Mouse (Mus musculus) G1E (cell line): ENCODE measurements at regions not wholly inside any gene's neighbourhood (a gene's known extent, or its start where the extent isn't known, plus 50 kb on each side); places are given as distances from the start of the nearest gene placed in this dataset.

Experiments used
- ATAC-seq: 2 replicates; pipeline ENCODE4 v1.8.0; 2016; ENCODE audit warnings: mild to moderate bottlenecking; ENCODE audit not compliant: insufficient number of reproducible peaks, poor library complexity, low FRiP score, severe bottlenecking; ENCODE audit errors: extremely low read depth
- DNase-seq: peaks from one replicate; pipeline ENCODE4 v3.0.0; 2012; ENCODE audit warnings: low spot score
- H3K27me3 ChIP-seq: 2 replicates; pipeline ENCODE4 v1.6.1; 2012; ENCODE audit warnings: mild to moderate bottlenecking, low read length, inconsistent platforms; ENCODE audit not compliant: insufficient read depth
- H3K36me3 ChIP-seq: replicated peaks from 2 replicates; pipeline ENCODE3; 2012; ENCODE audit warnings: mild to moderate bottlenecking, inconsistent platforms
- H3K4me1 ChIP-seq: 2 replicates; pipeline ENCODE4 v1.6.1; 2012; ENCODE audit warnings: low read depth, low read length, inconsistent platforms, mixed read lengths; ENCODE audit not compliant: insufficient read depth
- H3K4me3 ChIP-seq: 2 replicates; pipeline ENCODE4 v1.5.1; 2012; ENCODE audit warnings: low read depth, mild to moderate bottlenecking, inconsistent platforms, low read length, moderate library complexity, mixed read lengths
- H3K9me3 ChIP-seq: replicated peaks from 2 replicates; pipeline ENCODE4 v1.6.1; 2012; ENCODE audit warnings: inconsistent platforms
- CTCF ChIP-seq: IDR thresholded peaks from 2 replicates; pipeline ENCODE4 v1.5.1; 2012; ENCODE audit warnings: low read depth, low read length, inconsistent platforms, mixed read lengths
- GATA1 ChIP-seq: IDR thresholded peaks from 2 replicates; pipeline ENCODE4 v1.6.1; 2012; ENCODE audit warnings: borderline replicate concordance, low read length, inconsistent platforms, mixed read lengths
- GATA2 ChIP-seq: IDR thresholded peaks from 2 replicates; pipeline ENCODE4 v1.6.1; 2012; ENCODE audit warnings: low read depth, low read length, inconsistent platforms, borderline replicate concordance
- POLR2AphosphoS5 ChIP-seq: IDR thresholded peaks from 2 replicates; pipeline ENCODE4 v1.6.1; 2012; ENCODE audit warnings: low read depth, low read length, inconsistent platforms; ENCODE audit not compliant: insufficient replicate concordance
- TAL1 ChIP-seq: conservative IDR thresholded peaks from 2 replicates; pipeline ENCODE4 v1.6.1; 2012; ENCODE audit warnings: low read depth, low read length, inconsistent platforms, mixed read lengths

DNA sequence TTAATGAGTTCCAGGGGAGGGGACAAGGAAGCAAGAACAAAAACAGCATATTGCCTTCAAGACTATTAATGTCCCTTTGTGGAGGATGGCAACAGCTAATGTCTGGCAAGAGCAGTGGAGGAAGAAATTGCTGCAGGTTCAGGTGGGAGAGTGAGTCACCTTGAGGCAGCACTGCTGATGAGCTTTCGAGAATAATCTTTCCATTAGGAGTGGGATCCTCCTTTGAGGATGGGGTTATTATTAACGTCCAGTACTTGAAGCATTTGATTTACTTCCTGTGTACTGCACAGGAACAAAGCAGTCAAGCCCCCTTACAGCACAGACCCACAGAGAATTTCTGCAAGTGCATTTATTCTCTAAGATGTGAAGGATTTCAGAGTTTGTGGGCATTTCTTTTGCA is 671.2 kb upstream of the Stxbp6 start:
- no peak for DNase-seq
- no peaks in the 10 kb centered on the region for H3K36me3 ChIP-seq
- TF ChIP-seq GATA2 = no peak
- TF ChIP-seq POLR2AphosphoS5 = no peak
- TF ChIP-seq CTCF = no peak
- no peak for TF ChIP-seq GATA1
- no peak for TF ChIP-seq TAL1

DNA sequence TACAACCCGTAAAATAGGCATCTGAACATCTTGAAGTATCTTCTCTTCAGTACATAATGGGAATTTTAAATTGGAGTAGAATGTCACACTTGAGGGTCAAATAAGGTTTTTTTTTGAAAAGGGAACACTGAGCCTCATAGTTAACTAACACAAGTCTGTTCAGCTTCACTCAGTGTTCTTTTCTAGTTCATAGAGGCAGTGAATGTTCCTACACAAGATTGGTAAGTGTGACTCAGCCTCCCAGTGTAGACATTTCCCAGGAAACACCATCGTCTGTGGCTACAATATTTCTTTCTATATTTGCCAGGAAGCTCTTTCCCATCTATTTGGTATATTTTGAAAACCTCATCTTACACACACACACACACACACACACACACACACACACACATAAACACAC is 670.1 kb upstream of the Stxbp6 start:
- DNase-seq = no peak
- Histone ChIP-seq H3K36me3 (no peaks in the 10 kb centered on the region), H3K27me3 (no peaks in the 10 kb centered on the region), H3K9me3 (no peaks in the 10 kb centered on the region), H3K4me3 (no peak overlapping the region), H3K4me1 (no peaks in the 10 kb centered on the region)
- no peak for TF ChIP-seq POLR2AphosphoS5
- no peak for TF ChIP-seq GATA2
- TF ChIP-seq GATA1 = no peak
- no peak for TF ChIP-seq TAL1
- TF ChIP-seq CTCF = no peak
- no peak for ATAC-seq

More for the DNA sequence above, 671.2 kb upstream of the Stxbp6 start:
- no peaks in the 10 kb centered on the region for H3K9me3 ChIP-seq
- H3K4me1 ChIP-seq = no peaks in the 10 kb centered on the region
- ATAC-seq = no peak
- no peak overlapping the region for H3K4me3 ChIP-seq
- no peaks in the 10 kb centered on the region for H3K27me3 ChIP-seq

DNA sequence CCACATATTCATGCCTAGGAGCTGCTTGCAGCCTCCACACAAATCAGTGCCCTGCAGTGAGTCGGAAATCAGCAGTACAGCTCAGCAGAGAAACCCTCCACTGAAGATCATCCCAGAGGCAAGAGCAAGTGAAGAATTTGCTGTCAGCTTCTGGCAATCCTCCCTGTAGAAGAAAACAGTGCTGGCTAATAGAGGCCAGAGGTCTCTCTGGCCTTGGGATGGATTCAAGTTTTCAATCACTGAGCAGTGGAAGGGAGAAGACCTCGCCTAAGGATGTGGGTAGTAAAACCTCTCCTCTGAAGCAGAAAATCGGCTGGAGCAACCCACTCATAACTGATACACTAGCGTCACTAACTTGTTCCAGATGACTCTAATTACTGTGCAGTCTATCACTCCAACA is 659.2 kb upstream of the Stxbp6 start:
- ATAC-seq (no peak), DNase-seq (no peak)
- Histone ChIP-seq H3K27me3 (no peaks in the 10 kb centered on the region), H3K4me1 (no peaks in the 10 kb centered on the region), H3K9me3 (no peaks in the 10 kb centered on the region), H3K36me3 (no peaks in the 10 kb centered on the region), H3K4me3 (no peak overlapping the region)
- no peak for TF ChIP-seq GATA2
- no peak for TF ChIP-seq POLR2AphosphoS5
- TF ChIP-seq GATA1 = no peak
- no peak for TF ChIP-seq CTCF
- TF ChIP-seq TAL1 = no peak

DNA sequence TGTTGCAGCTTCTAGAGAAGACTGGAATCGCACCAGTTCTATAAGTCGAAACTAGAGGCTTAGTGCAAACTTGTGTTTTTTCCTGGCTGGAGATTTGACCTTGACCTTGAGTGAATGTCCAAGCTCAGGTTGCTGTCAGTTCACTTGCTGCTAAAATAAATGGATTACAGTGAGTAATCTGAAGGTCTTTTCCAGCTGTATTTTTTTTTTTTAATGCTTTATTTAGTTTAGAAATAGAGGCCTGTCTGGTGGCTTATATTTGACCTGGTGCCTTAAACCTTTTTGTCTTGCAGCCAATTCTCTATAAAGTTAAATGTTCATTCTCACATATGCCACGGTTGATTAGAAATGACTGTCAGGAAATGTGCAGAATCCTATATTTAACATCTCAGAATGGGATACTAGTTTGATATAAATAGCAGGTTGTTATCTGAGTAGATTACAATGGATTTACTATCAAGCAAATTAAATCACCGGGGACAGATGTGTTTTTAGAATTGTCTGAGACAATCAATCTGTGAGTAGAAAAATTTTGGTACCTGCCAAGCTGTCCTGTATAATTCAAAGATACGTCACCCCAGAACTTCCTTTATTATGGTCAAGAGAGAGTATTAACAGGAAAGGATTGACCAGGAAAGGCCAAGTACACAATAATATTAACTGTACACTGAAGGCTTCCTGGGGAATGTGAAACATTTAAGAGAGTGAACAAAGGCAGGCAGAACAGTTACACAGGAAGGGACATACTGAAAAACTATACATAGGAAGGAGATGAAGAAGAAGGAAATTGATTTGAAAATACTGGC is 650.3 kb upstream of the Stxbp6 start:
- Histone ChIP-seq H3K4me1 (no peaks in the 10 kb centered on the region), H3K27me3 (no peaks in the 10 kb centered on the region), H3K4me3 (no peak overlapping the region), H3K36me3 (no peaks in the 10 kb centered on the region), H3K9me3 (no peaks in the 10 kb centered on the region)
- DNase-seq (no peak), ATAC-seq (no peak)
- TF ChIP-seq GATA2 (no peak), POLR2AphosphoS5 (no peak), TAL1 (no peak), GATA1 (no peak), CTCF (no peak)

DNA sequence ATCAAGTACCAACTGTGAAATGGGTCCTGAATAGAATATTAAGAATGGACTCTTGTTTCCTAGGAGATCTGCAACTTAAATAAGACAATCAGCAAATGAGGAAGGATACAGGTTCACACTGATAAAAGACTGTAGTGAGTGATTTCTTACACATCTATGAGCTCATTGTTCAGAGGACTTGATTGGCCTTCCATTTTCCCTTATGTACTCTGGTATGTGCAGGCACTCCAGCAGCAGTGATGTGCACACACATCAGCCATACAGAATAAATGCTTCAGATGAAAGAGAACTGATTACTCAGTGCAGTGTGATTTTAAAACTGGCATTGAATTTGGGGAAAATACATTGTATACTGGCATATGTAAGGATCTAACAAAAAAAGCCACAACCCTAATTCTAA is 636.8 kb upstream of the Stxbp6 start:
- no peaks in the 10 kb centered on the region for H3K36me3 ChIP-seq
- H3K9me3 ChIP-seq = no peaks in the 10 kb centered on the region
- H3K4me1 ChIP-seq = no peaks in the 10 kb centered on the region
- no peaks in the 10 kb centered on the region for H3K27me3 ChIP-seq
- no peak for DNase-seq
- no peak for ATAC-seq
- H3K4me3 ChIP-seq = no peak overlapping the region
- no peak for TF ChIP-seq POLR2AphosphoS5
- TF ChIP-seq GATA2 = no peak
- no peak for TF ChIP-seq TAL1
- TF ChIP-seq CTCF = no peak

DNA sequence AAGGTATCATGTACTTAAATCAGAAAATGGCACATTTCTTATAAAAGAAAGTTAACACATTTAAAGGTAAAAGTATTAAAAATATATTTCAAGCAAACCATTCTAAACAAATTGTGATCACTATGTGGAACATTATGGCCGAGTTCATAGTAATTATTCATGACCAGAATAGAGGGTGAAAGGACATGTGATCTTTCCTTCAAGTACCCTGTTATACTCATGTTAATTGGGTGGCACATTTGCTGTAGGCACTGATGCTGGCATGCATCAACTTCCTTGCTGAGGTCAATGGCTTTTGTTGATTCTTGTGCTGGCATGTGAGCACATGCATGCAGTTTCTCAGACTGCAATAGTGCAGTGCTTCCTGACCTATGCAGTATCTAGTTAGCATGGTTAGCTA is 636.3 kb upstream of the Stxbp6 start:
- no peaks in the 10 kb centered on the region for H3K27me3 ChIP-seq
- TF ChIP-seq CTCF (no peak), GATA2 (no peak), GATA1 (no peak)
- H3K4me3 ChIP-seq = no peak overlapping the region
- no peaks in the 10 kb centered on the region for H3K4me1 ChIP-seq
- no peak for DNase-seq
- ATAC-seq = no peak
- no peaks in the 10 kb centered on the region for H3K9me3 ChIP-seq
- no peaks in the 10 kb centered on the region for H3K36me3 ChIP-seq

DNA sequence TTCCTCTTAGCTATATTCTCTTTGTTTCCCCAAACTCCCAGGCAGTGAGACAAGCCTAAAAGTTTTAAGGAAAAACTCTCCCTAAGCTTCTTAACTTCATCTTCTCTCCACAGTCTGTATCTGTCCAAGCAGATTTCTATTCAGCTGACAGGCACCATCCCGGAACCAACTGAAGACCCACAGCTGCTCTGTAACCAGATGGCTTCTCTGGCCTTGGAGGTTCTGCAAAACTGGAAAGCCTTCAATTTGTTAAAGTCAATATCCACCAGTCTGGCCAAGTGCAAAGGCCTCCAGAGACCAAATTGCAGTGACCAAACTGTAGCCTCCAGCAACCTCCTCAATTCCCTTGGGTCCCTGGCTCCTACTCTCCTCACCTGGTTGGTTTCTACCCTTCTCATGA is 614.8 kb upstream of the Stxbp6 start:
- H3K27me3 ChIP-seq = no peaks in the 10 kb centered on the region
- no peak overlapping the region for H3K4me3 ChIP-seq
- no peaks in the 10 kb centered on the region for H3K4me1 ChIP-seq
- TF ChIP-seq GATA1 = no peak
- no peak for TF ChIP-seq GATA2
- TF ChIP-seq TAL1 = no peak
- no peak for TF ChIP-seq POLR2AphosphoS5
- DNase-seq (no peak), ATAC-seq (no peak)
- H3K36me3 ChIP-seq = no peaks in the 10 kb centered on the region
- no peaks in the 10 kb centered on the region for H3K9me3 ChIP-seq
